Mouse (Mus musculus) forebrain, embryonic 14.5 days (tissue): Measurements from ENCODE around the gene Zfp653. TPM values are rescaled to one million over a fixed set of nuclear protein-coding genes. Genes with fewer than 3 reads are reported as not detected.

Experiments used
- ATAC-seq: fragments of 200-750 bp; cut with Nextera tagmentation; 2 replicates; pipeline ENCODE4 v1.8.0; 2017; ENCODE audit warnings: mild to moderate bottlenecking, moderate library complexity
- DNase-seq: peaks from one replicate; pipeline ENCODE4 v3.0.0-alpha.2; 2015; ENCODE audit warnings: low spot score
- H3K27ac ChIP-seq: fragments of 300-500 bp; sonication (generic); 2 replicates; pipeline ENCODE4 v1.5.1; 2014; ENCODE audit warnings: low read depth, mild to moderate bottlenecking, control low read depth, low read length, moderate library complexity
- H3K27me3 ChIP-seq: fragments of 300-500 bp; sonication (generic); replicated peaks from 2 replicates; pipeline ENCODE4 v1.6.1; 2014; ENCODE audit warnings: low read length, control low read depth, mixed read lengths; ENCODE audit not compliant: control insufficient read depth, insufficient read depth
- H3K36me3 ChIP-seq: fragments of 300-500 bp; sonication (generic); 2 replicates; pipeline ENCODE4 v1.6.1; 2014; ENCODE audit warnings: low read length, control low read depth; ENCODE audit not compliant: control insufficient read depth, insufficient read depth
- H3K4me1 ChIP-seq: fragments of 300-500 bp; sonication (generic); 2 replicates; pipeline ENCODE4 v1.6.1; 2014; ENCODE audit warnings: antibody characterized with exemption, low read length, control low read depth; ENCODE audit not compliant: control insufficient read depth, insufficient read depth
- H3K4me2 ChIP-seq: fragments of 300-500 bp; sonication (generic); 2 replicates; pipeline ENCODE4 v1.6.1; 2014; ENCODE audit warnings: mild to moderate bottlenecking, control low read depth, low read length
- H3K4me3 ChIP-seq: fragments of 300-500 bp; sonication (generic); 2 replicates; pipeline ENCODE4 v1.5.1; 2014; ENCODE audit warnings: low read depth, low read length, control low read depth
- H3K9ac ChIP-seq: fragments of 300-500 bp; sonication (generic); 2 replicates; pipeline ENCODE4 v1.6.1; 2014; ENCODE audit warnings: mild to moderate bottlenecking, low read length, control low read depth, moderate library complexity
- H3K9me3 ChIP-seq: fragments of 300-500 bp; sonication (generic); replicated peaks from 2 replicates; pipeline ENCODE4 v1.6.1; 2016; ENCODE audit warnings: low read length, control low read depth, mixed read lengths; ENCODE audit not compliant: control insufficient read depth
- WGBS: fragments of 180-500 bp; shearing (Covaris S2); extraction: QIAGEN DNeasy Blood & Tissue Kit; methylation state at CpG from one replicate; pipeline ENCODE4 v1.1.7; 2014; 5-methylcytosine and 5-hydroxymethylcytosine counted together
- polyA plus RNA-seq: library from polyadenylated mRNA; unstranded; fragments of >200 nt; fragmentation: Nextera tagmentation; extraction: Ambion mirVana; gene quantifications from 2 replicates; pipeline ENCODE4 v1.2.1, GENCODE M21; 2014

Gene Zfp653
- polyA plus RNA-seq: 11.3 and 13.4 TPM in 2 replicates

DNA sequence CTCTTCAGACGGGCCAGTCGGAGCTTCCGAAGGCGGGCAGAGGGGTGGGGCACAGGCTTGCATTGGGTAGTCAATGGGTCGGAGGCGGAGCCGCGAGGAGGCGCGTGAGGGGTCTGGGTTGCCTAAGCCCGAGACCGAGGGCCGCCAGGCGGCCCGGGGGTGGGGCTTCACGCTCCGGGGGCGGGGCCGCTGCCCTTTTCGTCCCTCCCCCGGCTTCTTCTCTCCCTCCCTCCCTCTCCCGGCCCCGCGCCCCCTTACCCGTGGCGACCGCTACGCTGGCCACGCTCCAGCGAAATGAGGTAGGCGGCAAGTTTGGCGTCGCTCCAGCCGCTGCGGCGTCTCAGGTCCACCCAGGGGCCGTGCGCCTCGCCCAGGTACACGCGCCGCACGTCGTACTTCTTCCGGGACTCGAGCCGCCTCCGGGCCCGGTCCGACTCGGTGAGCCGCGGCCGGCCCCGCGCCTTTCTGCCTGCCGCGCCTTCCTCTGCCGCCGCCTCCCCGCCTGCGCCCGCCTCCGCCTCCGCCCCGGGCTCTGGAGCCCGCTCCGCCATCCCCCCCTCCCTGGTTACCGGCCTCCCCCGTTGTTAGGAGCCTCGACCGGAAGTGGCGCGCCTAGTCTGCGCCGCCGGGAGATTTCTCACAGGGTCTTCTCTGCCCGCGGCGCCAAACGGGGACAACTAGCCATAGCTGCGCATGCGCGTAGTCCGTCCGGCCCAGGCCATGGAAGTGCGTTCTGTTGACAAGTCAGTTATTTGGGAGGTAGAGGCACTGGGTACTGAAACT is at the start of gene Zfp653, which contains the start of gene Gm49318:
Gene Zfp653, minus strand, starts transcription at position 586 of the 783 bp plus-strand sequence.
Gene Gm49318, minus strand, starts transcription at position 469 of the 783 bp plus-strand sequence.
- H3K36me3 ChIP-seq: peaks cover 50% of the 10 kb centered on the region
- H3K4me1 ChIP-seq: peaks cover 6% of the 10 kb centered on the region
- H3K9ac ChIP-seq: peak within 1 kb of the TSS; percentile 93
- under 1% methylated on average over 77 of the region's 87 CpGs for WGBS
- peak within 1 kb of the TSS; percentile 87 for H3K4me3 ChIP-seq
- peak; percentile 98 for DNase-seq
- no peaks in the 10 kb centered on the region for H3K9me3 ChIP-seq
- peak within 1 kb of the TSS; percentile 97 for H3K27ac ChIP-seq
- peak; percentile 98 for ATAC-seq
- peak within 1 kb of the TSS; percentile 58 for H3K4me2 ChIP-seq
- no peaks in the 10 kb centered on the region for H3K27me3 ChIP-seq

DNA sequence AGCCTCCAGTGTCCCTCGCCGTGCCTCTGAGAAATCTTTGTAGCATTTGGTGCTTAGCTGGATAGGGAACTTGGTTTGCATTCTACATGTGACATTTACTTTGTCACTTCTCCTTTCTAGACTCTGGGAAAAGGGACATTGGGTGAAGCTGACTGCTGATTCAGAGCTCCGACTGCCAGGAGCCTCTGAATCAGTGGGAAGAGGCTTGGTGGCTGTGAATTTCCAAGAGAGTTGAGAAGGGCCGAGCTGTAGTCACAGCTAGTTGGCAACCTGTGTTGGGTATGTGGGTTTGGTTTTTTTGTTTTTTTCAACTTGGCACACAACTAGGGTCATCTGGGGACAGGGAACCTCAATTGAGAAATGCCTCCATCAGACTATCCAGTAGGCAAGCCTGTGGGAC is 48.4 kb upstream of the Zfp653 start:
- Histone ChIP-seq H3K4me2 (no peak overlapping the region), H3K9me3 (no peaks in the 10 kb centered on the region), H3K4me1 (peaks cover 12% of the 10 kb centered on the region), H3K9ac (no peak overlapping the region), H3K36me3 (no peaks in the 10 kb centered on the region), H3K27ac (no peak overlapping the region), H3K4me3 (no peak overlapping the region), H3K27me3 (no peaks in the 10 kb centered on the region)
- 93% methylated on average over 4 of the region's 4 CpGs for WGBS
- DNase-seq (no peak), ATAC-seq (no peak)

DNA sequence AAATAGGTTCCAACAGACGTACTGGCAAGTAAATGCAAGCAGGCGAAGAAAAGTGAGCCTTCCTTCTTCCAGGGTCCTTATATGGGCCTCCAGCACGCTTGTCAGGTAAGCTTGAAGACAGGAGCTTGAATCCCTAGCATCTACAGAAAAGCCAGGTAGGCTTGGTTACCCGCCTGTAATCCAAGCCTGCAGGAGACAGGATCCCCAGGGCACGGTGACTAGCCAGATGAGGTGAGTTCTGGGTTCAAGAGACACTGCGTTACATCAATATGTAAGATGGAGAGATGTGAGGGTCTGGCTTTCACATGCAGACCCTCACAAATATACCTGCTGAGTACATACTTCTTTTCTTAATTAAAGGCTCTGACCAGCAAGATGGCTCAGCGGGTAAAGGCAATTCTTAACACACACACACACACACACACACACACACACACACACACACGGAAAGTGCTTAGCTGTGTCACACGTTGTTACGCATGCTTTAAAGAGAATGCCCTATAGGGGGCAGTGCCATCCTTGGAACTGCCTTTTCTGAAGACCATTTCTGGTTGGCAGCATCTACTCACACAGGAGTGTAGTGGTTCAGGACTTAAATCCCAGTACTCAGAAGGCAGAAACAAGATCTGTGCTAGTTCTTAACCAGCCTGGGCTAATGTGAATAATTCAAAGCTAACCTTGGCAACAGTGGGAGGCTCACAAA is 46.7 kb upstream of the Zfp653 start:
- no peak for ATAC-seq
- no peak overlapping the region for H3K27ac ChIP-seq
- 48% methylated on average over 10 of the region's 10 CpGs for WGBS

DNA sequence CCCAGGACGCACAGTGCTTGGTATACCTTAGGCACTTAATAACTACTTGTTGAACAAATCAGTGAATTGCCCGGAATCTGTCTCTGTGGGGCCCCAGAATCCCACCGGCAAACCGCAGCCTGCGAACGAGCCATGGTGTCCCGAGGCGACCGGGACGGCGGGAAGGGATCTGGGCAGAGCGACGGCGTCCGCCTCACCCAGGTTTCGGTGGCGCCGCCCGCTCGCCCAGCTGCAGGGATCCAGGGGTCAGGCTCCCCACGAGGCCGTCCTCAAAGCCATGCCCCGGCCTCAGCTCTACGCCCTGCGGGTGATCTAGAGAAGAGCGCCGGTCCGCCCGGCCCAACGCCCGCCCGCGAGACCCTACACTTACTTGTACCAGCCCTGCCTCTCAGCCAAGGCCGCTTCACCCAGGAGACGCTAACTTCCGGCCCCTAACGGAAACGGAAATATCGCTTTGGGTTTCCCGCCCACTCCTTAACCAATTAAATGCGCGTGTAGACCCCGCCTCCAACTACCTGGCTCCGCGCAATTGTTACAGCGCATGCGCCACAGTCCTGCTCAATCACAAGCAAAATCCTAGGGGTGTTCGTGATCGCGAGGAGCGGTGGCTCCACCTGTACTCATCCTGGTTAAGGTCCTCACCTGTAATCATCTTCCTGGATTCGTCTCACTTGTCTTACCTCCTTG is 45.7 kb upstream of the Zfp653 start, which contains the start of gene Elof1:
Gene Elof1, minus strand, starts transcription at position 433 of the 687 bp plus-strand sequence.
- Histone ChIP-seq H3K27me3 (no peaks in the 10 kb centered on the region), H3K27ac (0 out of 2 replicates have a peak within 1 kb of the TSS, but pooled peaks have one; percentile 22), H3K36me3 (peaks cover 22% of the 10 kb centered on the region), H3K4me3 (peak within 1 kb of the TSS; percentile 83), H3K9me3 (no peaks in the 10 kb centered on the region), H3K4me2 (peak within 1 kb of the TSS; percentile 74), H3K9ac (peak within 1 kb of the TSS; percentile 87), H3K4me1 (peaks cover 12% of the 10 kb centered on the region)
- peak; percentile 96 for ATAC-seq
- 1% methylated on average over 46 of the region's 52 CpGs for WGBS
- peak; percentile 99 for DNase-seq

More for the DNA sequence above, 46.7 kb upstream of the Zfp653 start:
- Histone ChIP-seq H3K9me3 (no peaks in the 10 kb centered on the region), H3K4me1 (peaks cover 12% of the 10 kb centered on the region), H3K27me3 (no peaks in the 10 kb centered on the region), H3K4me3 (peak overlapping the region; percentile 83), H3K36me3 (peaks cover 12% of the 10 kb centered on the region), H3K9ac (peak overlapping the region; percentile 87), H3K4me2 (peak overlapping the region; percentile 74)
- peak; percentile 70 for DNase-seq

DNA sequence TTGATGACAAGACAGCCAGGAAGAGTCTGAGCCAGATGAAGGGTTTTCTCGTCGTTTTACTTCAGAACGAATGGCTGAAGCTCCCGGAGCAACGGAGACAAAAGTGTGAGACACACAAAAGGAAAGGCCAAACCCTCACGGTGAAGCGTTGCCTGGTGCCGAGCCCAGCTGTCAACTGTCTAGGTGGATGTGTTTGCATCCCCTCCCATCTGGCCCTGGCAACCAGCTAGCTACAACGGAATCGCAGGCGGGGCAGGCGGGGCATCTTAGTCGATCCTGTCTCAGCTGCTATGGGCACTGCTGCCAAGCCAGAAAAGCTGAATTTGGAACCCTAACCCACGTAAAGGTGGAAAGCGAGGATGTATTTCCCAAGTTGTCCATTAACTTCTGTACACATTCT is 44.9 kb upstream of the Zfp653 start:
- Histone ChIP-seq H3K4me2 (peak overlapping the region; percentile 74), H3K27me3 (no peaks in the 10 kb centered on the region), H3K9ac (peak overlapping the region; percentile 87), H3K4me3 (peak overlapping the region; percentile 83), H3K4me1 (peaks cover 12% of the 10 kb centered on the region), H3K36me3 (peaks cover 30% of the 10 kb centered on the region), H3K9me3 (no peaks in the 10 kb centered on the region), H3K27ac (no peak overlapping the region)
- DNase-seq: peak; percentile 58
- no peak for ATAC-seq
- WGBS: 26% methylated on average over 15 of the region's 15 CpGs

DNA sequence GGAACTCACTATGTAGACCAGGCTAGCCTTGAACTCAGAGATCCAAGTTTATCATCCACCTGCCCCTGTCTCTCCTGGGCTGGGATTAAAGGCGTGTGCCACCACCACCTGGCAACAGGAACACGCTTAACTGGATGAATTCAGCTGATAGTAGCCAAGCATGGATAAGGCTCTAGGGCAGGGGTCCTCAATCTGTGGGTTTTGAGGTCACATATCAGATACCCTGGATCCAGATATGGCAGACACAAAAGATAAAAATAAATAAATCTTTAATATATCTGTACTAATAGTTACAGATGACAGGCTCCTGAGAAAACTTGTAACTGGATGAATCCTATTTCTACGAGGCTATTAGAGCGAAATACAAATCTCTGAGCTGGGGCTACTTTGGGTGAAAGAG is 44.5 kb upstream of the Zfp653 start:
- H3K27me3 ChIP-seq: no peaks in the 10 kb centered on the region
- H3K4me3 ChIP-seq: peak overlapping the region; percentile 83
- WGBS: 85% methylated on average over 4 of the region's 4 CpGs
- no peaks in the 10 kb centered on the region for H3K9me3 ChIP-seq
- ATAC-seq: no peak
- H3K4me2 ChIP-seq: peak overlapping the region; percentile 74
- H3K4me1 ChIP-seq: peaks cover 12% of the 10 kb centered on the region
- no peak for DNase-seq
- H3K9ac ChIP-seq: peak overlapping the region; percentile 87
- no peak overlapping the region for H3K27ac ChIP-seq
- H3K36me3 ChIP-seq: peaks cover 33% of the 10 kb centered on the region

DNA sequence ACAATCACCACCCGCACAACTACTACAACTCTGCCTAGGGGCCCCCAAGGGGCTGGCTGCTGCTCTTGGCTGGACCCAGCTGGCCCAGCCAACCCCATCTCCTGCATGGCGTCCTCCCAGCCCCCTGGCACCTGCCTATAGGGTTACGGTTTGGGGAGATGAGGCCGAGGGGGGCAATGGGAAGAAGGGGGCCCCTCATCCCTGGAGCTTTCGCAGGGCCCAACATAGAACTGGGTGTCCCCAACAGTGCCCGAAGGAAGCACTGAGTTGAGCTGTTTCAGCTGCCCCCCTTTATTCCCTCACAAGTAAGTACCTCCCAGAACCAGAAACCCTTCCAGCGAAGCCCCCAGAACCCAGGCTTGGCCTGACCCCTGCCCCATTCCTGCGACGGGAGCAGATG is 37.0 kb upstream of the Zfp653 start:
- no peak for DNase-seq
- Histone ChIP-seq H3K4me3 (no peak overlapping the region), H3K27ac (no peak overlapping the region), H3K36me3 (peaks cover 37% of the 10 kb centered on the region), H3K4me2 (no peak overlapping the region), H3K9ac (no peak overlapping the region), H3K9me3 (no peaks in the 10 kb centered on the region), H3K4me1 (no peaks in the 10 kb centered on the region), H3K27me3 (no peaks in the 10 kb centered on the region)
- WGBS: 91% methylated on average over 9 of the region's 9 CpGs
- ATAC-seq: no peak

DNA sequence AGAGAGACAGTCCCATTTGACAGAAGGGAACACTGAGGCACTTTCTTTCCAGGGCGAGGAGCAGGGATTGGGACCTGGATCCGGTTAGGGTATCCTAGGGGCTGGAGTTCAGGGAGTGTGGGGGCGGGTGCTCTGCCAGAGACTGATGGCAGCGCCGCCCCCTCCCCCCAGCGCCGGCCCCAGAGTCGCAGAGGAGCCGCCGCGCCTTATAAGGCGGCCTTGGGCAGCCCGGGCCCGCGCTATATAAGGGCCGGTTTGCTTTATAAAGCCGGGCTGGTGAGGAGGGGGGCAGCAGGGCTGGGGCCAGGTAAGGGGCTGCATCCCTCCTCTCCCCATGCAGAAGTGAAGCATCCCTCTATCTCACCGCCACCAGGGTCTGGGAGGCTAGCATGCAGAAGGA is 28.7 kb upstream of the Zfp653 start:
- peaks cover 5% of the 10 kb centered on the region; the same call in 1 of the 2 replicates for H3K4me1 ChIP-seq
- no peak overlapping the region for H3K9ac ChIP-seq
- H3K4me3 ChIP-seq: no peak overlapping the region
- ATAC-seq (no peak), DNase-seq (no peak)
- 3% methylated on average over 18 of the region's 18 CpGs for WGBS
- H3K27ac ChIP-seq: no peak overlapping the region
- H3K27me3 ChIP-seq: peaks cover 16% of the 10 kb centered on the region
- H3K9me3 ChIP-seq: no peaks in the 10 kb centered on the region
- no peaks in the 10 kb centered on the region for H3K36me3 ChIP-seq
- H3K4me2 ChIP-seq: no peak overlapping the region
